Mouse (Mus musculus) stomach, embryonic 16.5 days (tissue): Measurements from ENCODE around the gene Trp73. TPM values are rescaled to one million over a fixed set of nuclear protein-coding genes. Genes with fewer than 3 reads are reported as not detected.
A peak's percentile ranks its signal among the peaks of the same experiment; 100 is the strongest.

Source experiments
- ATAC-seq: fragments of 200-750 bp; cut with Nextera tagmentation; 2 replicates; pipeline ENCODE4 v1.8.0; 2017; ENCODE audit warnings: moderate number of reproducible peaks, moderate TSS enrichment; ENCODE audit not compliant: insufficient read depth, low FRiP score
- H3K27ac ChIP-seq: fragments of 300-500 bp; sonication (generic); 2 replicates; pipeline ENCODE4 v1.5.1; 2014; ENCODE audit warnings: low read length
- H3K27me3 ChIP-seq: fragments of 300-500 bp; sonication (generic); 2 replicates; pipeline ENCODE4 v1.6.1; 2014; ENCODE audit warnings: low read length, control low read depth, mixed read lengths; ENCODE audit not compliant: control insufficient read depth, insufficient read depth
- H3K36me3 ChIP-seq: fragments of 300-500 bp; sonication (generic); 2 replicates; pipeline ENCODE4 v1.6.1; 2014; ENCODE audit warnings: low read length; ENCODE audit not compliant: control insufficient read depth, insufficient read depth
- H3K4me1 ChIP-seq: fragments of 300-500 bp; sonication (generic); 2 replicates; pipeline ENCODE4 v1.6.1; 2014; ENCODE audit warnings: low read length, control low read depth, mixed read lengths; ENCODE audit not compliant: control insufficient read depth, insufficient read depth
- H3K4me2 ChIP-seq: fragments of 300-500 bp; sonication (generic); 2 replicates; pipeline ENCODE4 v1.6.1; 2014; ENCODE audit warnings: low read depth, low read length, mixed read lengths
- H3K4me3 ChIP-seq: fragments of 300-500 bp; sonication (generic); replicated peaks from 2 replicates; pipeline ENCODE4 v1.5.1; 2014; ENCODE audit warnings: mild to moderate bottlenecking, low read length
- H3K9ac ChIP-seq: fragments of 300-500 bp; sonication (generic); 2 replicates; pipeline ENCODE4 v1.6.1; 2014; ENCODE audit warnings: low read length
- H3K9me3 ChIP-seq: fragments of 300-500 bp; sonication (generic); replicated peaks from 2 replicates; pipeline ENCODE4 v1.6.1; 2016; ENCODE audit warnings: low read length, control low read depth; ENCODE audit not compliant: control insufficient read depth
- WGBS: fragments of 180-500 bp; shearing (Covaris S2); extraction: QIAGEN DNeasy Blood & Tissue Kit; methylation state at CpG from one replicate; pipeline ENCODE4 v1.1.7; 2014; 5-methylcytosine and 5-hydroxymethylcytosine counted together
- polyA plus RNA-seq: library from polyadenylated mRNA; unstranded; fragments of >200 nt; fragmentation: Nextera tagmentation; extraction: Ambion mirVana; gene quantifications from 2 replicates; pipeline ENCODE4 v1.2.1, GENCODE M21; 2015

Gene Trp73
- polyA plus RNA-seq, 1 experiment from 2014 or later: 0.96 TPM

- peaks cover 26% of the 10 kb centered on the region for H3K36me3 ChIP-seq
- H3K9me3 ChIP-seq: no peaks in the 10 kb centered on the region
Observed at GRCm38 (mm10) chr4:154156050-154156449, 16.0 kb upstream of the Trp73 start.

GRCm38 (mm10) chr4:154154104-154154503 lies 14.1 kb upstream of the Trp73 start:
- Histone ChIP-seq H3K4me3 (no peak overlapping the region), H3K27me3 (no peaks in the 10 kb centered on the region), H3K4me1 (no peaks in the 10 kb centered on the region), H3K9ac (no peak overlapping the region), H3K9me3 (no peaks in the 10 kb centered on the region), H3K4me2 (no peak overlapping the region), H3K36me3 (peaks cover 26% of the 10 kb centered on the region), H3K27ac (no peak overlapping the region)
- 66% methylated on average over 11 of the region's 11 CpGs for WGBS
- no peak for ATAC-seq

More at GRCm38 (mm10) chr4:154156050-154156449, 16.0 kb upstream of the Trp73 start:
- H3K4me2 ChIP-seq: no peak overlapping the region
- H3K4me1 ChIP-seq: peaks cover 9% of the 10 kb centered on the region; the same call in 1 of the 2 replicates
- H3K9ac ChIP-seq: no peak overlapping the region
- H3K27me3 ChIP-seq: no peaks in the 10 kb centered on the region
- H3K27ac ChIP-seq: no peak overlapping the region
- 79% methylated on average over 7 of the region's 7 CpGs for WGBS
- no peak overlapping the region for H3K4me3 ChIP-seq
- no peak for ATAC-seq

- Histone ChIP-seq H3K27me3 (peaks cover 5% of the 10 kb centered on the region), H3K36me3 (peaks cover 4% of the 10 kb centered on the region; the same call in 1 of the 2 replicates), H3K4me1 (peaks cover 13% of the 10 kb centered on the region), H3K9me3 (no peaks in the 10 kb centered on the region), H3K27ac (no peak overlapping the region), H3K4me2 (no peak overlapping the region), H3K4me3 (no peak overlapping the region), H3K9ac (no peak overlapping the region)
- ATAC-seq: no peak
- 82% methylated on average over 10 of the region's 10 CpGs for WGBS
Observed at GRCm38 (mm10) chr4:154146342-154146741, 6.3 kb upstream of the Trp73 start.

- H3K36me3 ChIP-seq: 0 out of 2 replicates have a peak, but pooled peaks cover 4% of the 10 kb centered on the region
- H3K27me3 ChIP-seq: peaks cover 21% of the 10 kb centered on the region
- H3K9ac ChIP-seq: no peak overlapping the region
- no peaks in the 10 kb centered on the region for H3K9me3 ChIP-seq
- H3K4me3 ChIP-seq: no peak overlapping the region
- peaks cover 21% of the 10 kb centered on the region for H3K4me1 ChIP-seq
- H3K27ac ChIP-seq: no peak overlapping the region
- 88% methylated on average over 3 of the region's 3 CpGs for WGBS
- no peak for ATAC-seq
- H3K4me2 ChIP-seq: no peak overlapping the region
Observed at GRCm38 (mm10) chr4:154144712-154145111, 4.7 kb upstream of the Trp73 start.

- Histone ChIP-seq H3K4me1 (peaks cover 26% of the 10 kb centered on the region), H3K4me3 (peak within 1 kb of the TSS; percentile 85), H3K9ac (peak within 1 kb of the TSS; percentile 91), H3K36me3 (no peaks in the 10 kb centered on the region), H3K4me2 (peak within 1 kb of the TSS; percentile 95), H3K27me3 (peaks cover 44% of the 10 kb centered on the region), H3K9me3 (no peaks in the 10 kb centered on the region), H3K27ac (peak within 1 kb of the TSS; percentile 90)
- peak; percentile 93 for ATAC-seq
- WGBS: 1% methylated on average over 49 of the region's 49 CpGs
Observed at GRCm38 (mm10) chr4:154142211-154143040, 2.4 kb upstream of the Trp73 start, which contains the start of gene Wrap73. Gene Wrap73 (plus strand): TSS chr4:154142372.

GRCm38 (mm10) chr4:154141009-154141867 lies 1.2 kb upstream of the Trp73 start:
- 2% methylated on average over 42 of the region's 42 CpGs for WGBS
- no peaks in the 10 kb centered on the region for H3K36me3 ChIP-seq
- no peak for ATAC-seq
- H3K27me3 ChIP-seq: peaks cover 46% of the 10 kb centered on the region
- H3K9me3 ChIP-seq: no peaks in the 10 kb centered on the region
- peak overlapping the region; percentile 54 for H3K4me3 ChIP-seq
- H3K27ac ChIP-seq: no peak overlapping the region
- H3K4me2 ChIP-seq: peak overlapping the region; percentile 95
- peaks cover 26% of the 10 kb centered on the region for H3K4me1 ChIP-seq
- no peak overlapping the region for H3K9ac ChIP-seq

- Histone ChIP-seq H3K4me1 (peaks cover 26% of the 10 kb centered on the region), H3K36me3 (no peaks in the 10 kb centered on the region), H3K27me3 (peaks cover 46% of the 10 kb centered on the region), H3K27ac (no peak overlapping the region), H3K4me3 (peak overlapping the region; percentile 54), H3K9ac (peak overlapping the region; percentile 70), H3K9me3 (no peaks in the 10 kb centered on the region), H3K4me2 (peak overlapping the region; percentile 95)
- ATAC-seq: no peak
- WGBS: 3% methylated on average over 46 of the region's 46 CpGs
Observed at GRCm38 (mm10) chr4:154140213-154141008, 403 bp upstream of the Trp73 start.

DNA sequence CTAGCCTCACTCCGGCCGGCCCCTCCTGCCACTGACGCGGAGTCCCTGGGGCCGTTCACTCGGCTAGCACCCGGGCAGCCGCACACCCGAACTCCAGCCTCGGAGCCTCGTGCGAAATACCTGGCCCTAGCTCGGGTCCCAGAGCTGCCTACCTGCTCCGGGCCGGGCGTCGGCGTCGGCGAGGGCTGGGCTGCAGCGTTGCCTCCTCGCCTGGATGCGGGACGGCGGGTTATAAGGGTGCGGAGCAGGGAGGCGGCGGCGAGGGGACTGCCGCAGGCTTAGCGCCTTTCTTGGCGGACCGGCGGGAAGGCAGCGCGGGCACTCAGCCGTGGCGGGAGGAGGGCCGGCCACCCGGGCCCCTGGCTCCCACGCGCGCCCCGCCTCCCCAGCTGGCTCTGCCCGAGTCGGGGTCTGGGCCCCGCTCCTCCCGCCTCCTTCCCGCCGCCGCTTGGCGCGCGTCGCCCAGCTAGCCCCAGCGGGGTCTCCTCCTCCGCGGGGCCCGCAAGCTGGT lies 282 bp downstream of the Trp73 start:
- peak overlapping the region; percentile 54 for H3K4me3 ChIP-seq
- no peaks in the 10 kb centered on the region for H3K36me3 ChIP-seq
- H3K4me2 ChIP-seq: peak overlapping the region; percentile 95
- peaks cover 26% of the 10 kb centered on the region for H3K4me1 ChIP-seq
- no peak for ATAC-seq
- peak overlapping the region; percentile 70 for H3K9ac ChIP-seq
- under 1% methylated on average over 58 of the region's 59 CpGs for WGBS
- H3K9me3 ChIP-seq: no peaks in the 10 kb centered on the region
- H3K27me3 ChIP-seq: peaks cover 46% of the 10 kb centered on the region
- no peak overlapping the region for H3K27ac ChIP-seq
